Mouse (Mus musculus) ES-CJ7 (cell line): ENCODE data around the gene Mpzl3.
A peak's percentile ranks its signal among the peaks of the same experiment; 100 is the strongest.

Experiments
- DNase-seq: peaks from one replicate; pipeline ENCODE4 v3.0.0; 2011; ENCODE audit warnings: low read depth, low spot score

Mpzl3 gene

GRCm38 (mm10) chr9:45042947-45043346 is 12.0 kb upstream of the Mpzl3 start:
- DNase-seq: peak; percentile 22

- DNase-seq: no peak
Measured at GRCm38 (mm10) chr9:45046973-45047372, 8.0 kb upstream of the Mpzl3 start.

GRCm38 (mm10) chr9:45048511-45048910 is 6.5 kb upstream of the Mpzl3 start:
- DNase-seq: peak; percentile 58

- DNase-seq: no peak
Measured at GRCm38 (mm10) chr9:45049731-45050130, 5.3 kb upstream of the Mpzl3 start.

GRCm38 (mm10) chr9:45050301-45050700 is 4.7 kb upstream of the Mpzl3 start:
- DNase-seq: no peak

GRCm38 (mm10) chr9:45058304-45058940 is 3.4 kb downstream of the Mpzl3 start:
- no peak for DNase-seq

- DNase-seq: no peak
Measured at GRCm38 (mm10) chr9:45060151-45060550, 5.2 kb downstream of the Mpzl3 start.

GRCm38 (mm10) chr9:45062677-45063076 is 7.7 kb downstream of the Mpzl3 start:
- DNase-seq: no peak

GRCm38 (mm10) chr9:45064421-45064820 is 9.4 kb downstream of the Mpzl3 start:
- DNase-seq: no peak

GRCm38 (mm10) chr9:45066735-45067134 is 11.7 kb downstream of the Mpzl3 start:
- no peak for DNase-seq

GRCm38 (mm10) chr9:45071800-45072199 is 16.8 kb downstream of the Mpzl3 start:
- DNase-seq: no peak

- no peak for DNase-seq
Measured at GRCm38 (mm10) chr9:45077859-45078258, 22.9 kb downstream of the Mpzl3 start.

GRCm38 (mm10) chr9:45079011-45079410 is 24.0 kb downstream of the Mpzl3 start, which contains the start of gene Jaml:
Gene Jaml (plus strand): TSS chr9:45079183.
- DNase-seq: no peak

GRCm38 (mm10) chr9:45083132-45083531 is 28.1 kb downstream of the Mpzl3 start:
- no peak for DNase-seq

- no peak for DNase-seq
Measured at GRCm38 (mm10) chr9:45084556-45084955, 29.6 kb downstream of the Mpzl3 start.

- no peak for DNase-seq
Measured at GRCm38 (mm10) chr9:45085741-45086690, 31.0 kb downstream of the Mpzl3 start.

- DNase-seq: no peak
Measured at GRCm38 (mm10) chr9:45088040-45088439, 33.1 kb downstream of the Mpzl3 start.

GRCm38 (mm10) chr9:45090811-45091210 is 35.8 kb downstream of the Mpzl3 start:
- DNase-seq: no peak

- no peak for DNase-seq
Measured at GRCm38 (mm10) chr9:45092641-45093040, 37.7 kb downstream of the Mpzl3 start.

- no peak for DNase-seq
Measured at GRCm38 (mm10) chr9:45095149-45095937, 40.4 kb downstream of the Mpzl3 start.

- DNase-seq: no peak
Measured at GRCm38 (mm10) chr9:45097877-45098276, 42.9 kb downstream of the Mpzl3 start.

- DNase-seq: no peak
Measured at GRCm38 (mm10) chr9:45098426-45098825, 43.4 kb downstream of the Mpzl3 start.
